Mouse (Mus musculus) R1 (cell line): ENCODE data around the gene Prlh.

Source experiments
- DNase-seq: peaks from one replicate; pipeline ENCODE4 v3.0.0-alpha.2; 2018; ENCODE audit warnings: low read depth, low spot score

The Prlh gene

GRCm38 (mm10) chr1:90953688-90954087 lies 780 bp downstream of the Prlh start:
- DNase-seq: no peak

- DNase-seq: peak; percentile 77
Observed at GRCm38 (mm10) chr1:90956245-90957096, 3.6 kb downstream of the Prlh start.

GRCm38 (mm10) chr1:90962526-90962925 lies 9.6 kb downstream of the Prlh start:
- no peak for DNase-seq

GRCm38 (mm10) chr1:90962994-90963393 lies 10.1 kb downstream of the Prlh start:
- DNase-seq: no peak

- DNase-seq: no peak
Observed at GRCm38 (mm10) chr1:90967583-90967982, 14.7 kb downstream of the Prlh start.

- DNase-seq: no peak
Observed at GRCm38 (mm10) chr1:90968649-90969048, 15.7 kb downstream of the Prlh start.

- DNase-seq: no peak
Observed at GRCm38 (mm10) chr1:90969347-90969784, 16.5 kb downstream of the Prlh start, which contains the start of gene Rab17. Gene Rab17 (minus strand): TSS chr1:90969661.

GRCm38 (mm10) chr1:90969881-90970390 lies 17.0 kb downstream of the Prlh start:
- no peak for DNase-seq

- DNase-seq: peak; percentile 77
Observed at GRCm38 (mm10) chr1:90972911-90973573, 20.1 kb downstream of the Prlh start.

GRCm38 (mm10) chr1:90973574-90973911 lies 20.6 kb downstream of the Prlh start:
- DNase-seq: no peak

- DNase-seq: no peak
Observed at GRCm38 (mm10) chr1:90974906-90975649, 22.2 kb downstream of the Prlh start.

GRCm38 (mm10) chr1:90975960-90976359 lies 23.1 kb downstream of the Prlh start:
- DNase-seq: no peak

GRCm38 (mm10) chr1:90980638-90981330 lies 27.9 kb downstream of the Prlh start:
- DNase-seq: no peak

- DNase-seq: no peak
Observed at GRCm38 (mm10) chr1:90981346-90981745, 28.4 kb downstream of the Prlh start.

GRCm38 (mm10) chr1:90995916-90996315 lies 43.0 kb downstream of the Prlh start:
- DNase-seq: no peak

GRCm38 (mm10) chr1:90997136-90997535 lies 44.2 kb downstream of the Prlh start:
- no peak for DNase-seq

- DNase-seq: no peak
Observed at GRCm38 (mm10) chr1:90997641-90998040, 44.7 kb downstream of the Prlh start.

- DNase-seq: no peak
Observed at GRCm38 (mm10) chr1:90998268-90998890, 45.5 kb downstream of the Prlh start, which contains the start of gene Lrrfip1. Gene Lrrfip1 (plus strand): TSS chr1:90998737.

- DNase-seq: peak; percentile 15
Observed at GRCm38 (mm10) chr1:90998891-90999611, 46.1 kb downstream of the Prlh start.
